Mouse (Mus musculus) kidney, embryonic 15.5 days (tissue): ENCODE measurements at regions not wholly inside any gene's neighbourhood (a gene's known extent, or its start where the extent isn't known, plus 50 kb on each side); places are given as distances from the start of the nearest gene placed in this dataset.

ENCODE experiments used
- ATAC-seq: fragments of 200-750 bp; cut with Nextera tagmentation; replicated peaks from 2 replicates; pipeline ENCODE4 v1.8.0; 2017; ENCODE audit warnings: moderate TSS enrichment; ENCODE audit not compliant: low FRiP score
- H3K27ac ChIP-seq: fragments of 300-500 bp; sonication (generic); 2 replicates; pipeline ENCODE4 v1.5.1; 2015; ENCODE audit warnings: mild to moderate bottlenecking, inconsistent platforms
- H3K27me3 ChIP-seq: fragments of 300-500 bp; sonication (generic); 2 replicates; pipeline ENCODE4 v1.6.1; 2015; ENCODE audit warnings: inconsistent platforms
- H3K36me3 ChIP-seq: fragments of 300-500 bp; sonication (generic); 2 replicates; pipeline ENCODE4 v1.6.1; 2015; ENCODE audit warnings: inconsistent platforms
- H3K4me1 ChIP-seq: fragments of 300-500 bp; sonication (generic); 2 replicates; pipeline ENCODE4 v1.6.1; 2015; ENCODE audit warnings: inconsistent platforms
- H3K4me2 ChIP-seq: fragments of 300-500 bp; sonication (generic); 2 replicates; pipeline ENCODE4 v1.6.1; 2015; ENCODE audit warnings: moderate library complexity, mild to moderate bottlenecking, inconsistent platforms
- H3K4me3 ChIP-seq: fragments of 300-500 bp; sonication (generic); replicated peaks from 2 replicates; pipeline ENCODE4 v1.5.1; 2015; ENCODE audit warnings: mild to moderate bottlenecking, inconsistent platforms
- H3K9ac ChIP-seq: fragments of 300-500 bp; sonication (generic); 2 replicates; pipeline ENCODE4 v1.6.1; 2015; ENCODE audit warnings: mild to moderate bottlenecking, inconsistent platforms
- H3K9me3 ChIP-seq: fragments of 300-500 bp; sonication (generic); replicated peaks from 2 replicates; pipeline ENCODE4 v1.6.1; 2016; ENCODE audit warnings: inconsistent platforms
- WGBS: fragments of 180-500 bp; shearing (Covaris S2); methylation state at CpG from one replicate; pipeline ENCODE4 v1.1.7; 2015; ENCODE audit warnings: mixed read lengths; 5-methylcytosine and 5-hydroxymethylcytosine counted together

GRCm38 (mm10) chr2:18617520-18617919 is 54.7 kb upstream of the Commd3 start:
- Histone ChIP-seq H3K27ac (no peak overlapping the region), H3K4me3 (no peak overlapping the region), H3K27me3 (peaks cover 6% of the 10 kb centered on the region), H3K9me3 (no peaks in the 10 kb centered on the region), H3K4me2 (peak overlapping the region; percentile 33; the same call in 1 of the 2 replicates), H3K4me1 (peaks cover 10% of the 10 kb centered on the region), H3K9ac (no peak overlapping the region), H3K36me3 (no peaks in the 10 kb centered on the region)
- 16% methylated on average over 5 of the region's 5 CpGs for WGBS
- peak; percentile 73 for ATAC-seq

GRCm38 (mm10) chr2:18609868-18610185 is 62.4 kb upstream of the Commd3 start:
- Histone ChIP-seq H3K4me2 (peak overlapping the region; percentile 83), H3K4me3 (peak overlapping the region; percentile 47), H3K27me3 (peaks cover 62% of the 10 kb centered on the region), H3K4me1 (peaks cover 25% of the 10 kb centered on the region), H3K9me3 (no peaks in the 10 kb centered on the region), H3K9ac (no peak overlapping the region), H3K36me3 (no peaks in the 10 kb centered on the region), H3K27ac (no peak overlapping the region)
- no peak for ATAC-seq
- 9% methylated on average over 10 of the region's 10 CpGs for WGBS

- WGBS = under 1% methylated on average over 51 of the region's 51 CpGs
- H3K27ac ChIP-seq = no peak overlapping the region
- no peaks in the 10 kb centered on the region for H3K36me3 ChIP-seq
- H3K4me3 ChIP-seq = peak overlapping the region; percentile 47
- peaks cover 65% of the 10 kb centered on the region for H3K27me3 ChIP-seq
- peak; percentile 61 for ATAC-seq
- peak overlapping the region; percentile 42 for H3K9ac ChIP-seq
- no peaks in the 10 kb centered on the region for H3K9me3 ChIP-seq
- H3K4me2 ChIP-seq = peak overlapping the region; percentile 83
- H3K4me1 ChIP-seq = peaks cover 25% of the 10 kb centered on the region
Measured at GRCm38 (mm10) chr2:18609075-18609867, 62.9 kb upstream of the Commd3 start.

GRCm38 (mm10) chr2:18608260-18609074 is 63.7 kb upstream of the Commd3 start:
- H3K27ac ChIP-seq = no peak overlapping the region

GRCm38 (mm10) chr2:18607586-18608259 is 64.5 kb upstream of the Commd3 start:
- Histone ChIP-seq H3K27ac (no peak overlapping the region), H3K9ac (peak overlapping the region; percentile 42), H3K4me2 (peak overlapping the region; percentile 83), H3K4me1 (peaks cover 25% of the 10 kb centered on the region), H3K27me3 (peaks cover 66% of the 10 kb centered on the region), H3K4me3 (peak overlapping the region; percentile 47), H3K36me3 (no peaks in the 10 kb centered on the region), H3K9me3 (no peaks in the 10 kb centered on the region)
- 0 out of 2 replicates have a peak, but pooled peaks have one; percentile 30 for ATAC-seq
- under 1% methylated on average over 13 of the region's 14 CpGs for WGBS

More at GRCm38 (mm10) chr2:18608260-18609074, 63.7 kb upstream of the Commd3 start:
- peaks cover 25% of the 10 kb centered on the region for H3K4me1 ChIP-seq
- H3K9me3 ChIP-seq = no peaks in the 10 kb centered on the region
- peak overlapping the region; percentile 42 for H3K9ac ChIP-seq
- no peaks in the 10 kb centered on the region for H3K36me3 ChIP-seq
- 2% methylated on average over 29 of the region's 29 CpGs for WGBS
- H3K4me3 ChIP-seq = peak overlapping the region; percentile 47
- peaks cover 70% of the 10 kb centered on the region for H3K27me3 ChIP-seq
- ATAC-seq = peak; percentile 85
- peak overlapping the region; percentile 83 for H3K4me2 ChIP-seq

- Histone ChIP-seq H3K27me3 (peaks cover 61% of the 10 kb centered on the region), H3K9ac (no peak overlapping the region), H3K36me3 (no peaks in the 10 kb centered on the region), H3K27ac (no peak overlapping the region), H3K4me3 (peak overlapping the region; percentile 47; the same call in 1 of the 2 replicates), H3K4me2 (peak overlapping the region; percentile 83), H3K4me1 (peaks cover 25% of the 10 kb centered on the region), H3K9me3 (no peaks in the 10 kb centered on the region)
- 7% methylated on average over 6 of the region's 6 CpGs for WGBS
- no peak for ATAC-seq
Measured at GRCm38 (mm10) chr2:18607088-18607487, 65.1 kb upstream of the Commd3 start.

GRCm38 (mm10) chr2:18592221-18592620 is 80.0 kb upstream of the Commd3 start:
- 57% methylated on average over 4 of the region's 4 CpGs for WGBS
- Histone ChIP-seq H3K36me3 (no peaks in the 10 kb centered on the region), H3K9ac (no peak overlapping the region), H3K27ac (no peak overlapping the region), H3K9me3 (no peaks in the 10 kb centered on the region), H3K4me3 (no peak overlapping the region), H3K27me3 (peaks cover 4% of the 10 kb centered on the region; the same call in 1 of the 2 replicates), H3K4me1 (no peaks in the 10 kb centered on the region), H3K4me2 (no peak overlapping the region)
- no peak for ATAC-seq

- no peak for ATAC-seq
- peak overlapping the region; percentile 79; the same call in 1 of the 2 replicates for H3K27ac ChIP-seq
- H3K4me2 ChIP-seq = peak overlapping the region; percentile 57
- H3K36me3 ChIP-seq = no peaks in the 10 kb centered on the region
- no peaks in the 10 kb centered on the region for H3K9me3 ChIP-seq
- peak overlapping the region; percentile 50 for H3K9ac ChIP-seq
- H3K4me1 ChIP-seq = no peaks in the 10 kb centered on the region
- WGBS = 3% methylated on average over 4 of the region's 4 CpGs
- peak overlapping the region; percentile 60 for H3K4me3 ChIP-seq
- H3K27me3 ChIP-seq = peaks cover 4% of the 10 kb centered on the region; the same call in 1 of the 2 replicates
Measured at GRCm38 (mm10) chr2:18588232-18588631, 84.0 kb upstream of the Commd3 start.

GRCm38 (mm10) chr2:18587746-18588231 is 84.4 kb upstream of the Commd3 start:
- under 1% methylated on average over 16 of the region's 16 CpGs for WGBS
- H3K4me2 ChIP-seq = peak overlapping the region; percentile 57
- peak overlapping the region; percentile 79 for H3K27ac ChIP-seq
- peak overlapping the region; percentile 50 for H3K9ac ChIP-seq
- no peaks in the 10 kb centered on the region for H3K36me3 ChIP-seq
- no peaks in the 10 kb centered on the region for H3K4me1 ChIP-seq
- ATAC-seq = no peak
- H3K27me3 ChIP-seq = peaks cover 4% of the 10 kb centered on the region; the same call in 1 of the 2 replicates
- H3K4me3 ChIP-seq = peak overlapping the region; percentile 60
- no peaks in the 10 kb centered on the region for H3K9me3 ChIP-seq

GRCm38 (mm10) chr2:18586925-18587724 is 85.1 kb upstream of the Commd3 start:
- peak; percentile 85 for ATAC-seq
- Histone ChIP-seq H3K27me3 (peaks cover 4% of the 10 kb centered on the region; the same call in 1 of the 2 replicates), H3K27ac (peak overlapping the region; percentile 79), H3K4me1 (no peaks in the 10 kb centered on the region), H3K4me2 (peak overlapping the region; percentile 57), H3K4me3 (peak overlapping the region; percentile 60), H3K9ac (peak overlapping the region; percentile 50), H3K36me3 (no peaks in the 10 kb centered on the region), H3K9me3 (no peaks in the 10 kb centered on the region)
- WGBS = under 1% methylated on average over 31 of the region's 31 CpGs
